10 mouse cellular contexts compared by ENCODE assay signal in genomic region chr15:93262818-93263217, GRCm38 (mm10). TPM values are rescaled to one million over a fixed set of nuclear protein-coding genes. Genes with fewer than 3 reads are reported as not detected.
DNase-seq lines count a peak whose midpoint lies in the region; ATAC-seq and TF ChIP-seq lines count a peak whose summit lies in the region.
"Had no signal": no experiment of that assay in that cellular context is flagged by ENCODE, and none has a peak within 500 bp of the region (broad histone marks: within the 10 kb centered on the region; RNA-seq: fewer than 3 reads in every experiment).

No protein-coding gene starts in this region.

- peaks cover 11% of the 10 kb centered on the region for H3K36me3 ChIP-seq in forebrain, embryonic 14.5 days (ENCODE audit: control insufficient read depth, insufficient read depth, low read length)
- no peaks in the 10 kb centered on the region for H3K36me3 ChIP-seq in forebrain, embryonic 16.5 days (ENCODE audit: control insufficient read depth, insufficient read depth)
- peaks cover 17 to 70% of the 10 kb centered on the region in 2 experiments for H3K36me3 ChIP-seq in CH12.LX (replicated peaks in 1 of 2; ENCODE audit: control insufficient read depth in 1 of 2, insufficient read depth in 1 of 2, low read length in 1 of 2)

- no peak; the same call in 1 of the 2 replicates for TF ChIP-seq RAD21 in CH12.LX (IDR thresholded peaks at IDR 0.05; ENCODE audit: low read depth, low read length)

- ATAC-seq in forebrain, embryonic 14.5 days = no peak
- ATAC-seq in forebrain, embryonic 16.5 days = no peak

- no peak overlapping the region for H3K4me2 ChIP-seq in forebrain, embryonic 14.5 days (ENCODE audit: low read length)
- no peak overlapping the region for H3K4me2 ChIP-seq in forebrain, embryonic 16.5 days (ENCODE audit: low read length)
- no peak overlapping the region for H3K4me2 ChIP-seq in CH12.LX (ENCODE audit: insufficient read depth, low read depth, poor library complexity, severe bottlenecking)

- dilution Hi-C loops in CH12.LX (cut with MboI; ENCODE audit: extremely low pct_ligation_motif_present, extremely low pct_unique_long_range_greater_than_20kb, low sequenced_read_pairs) = no loop called here

- H3K9me3 ChIP-seq in forebrain, embryonic 14.5 days (replicated peaks; ENCODE audit: control insufficient read depth, low read length) = no peaks in the 10 kb centered on the region
- no peaks in the 10 kb centered on the region for H3K9me3 ChIP-seq in forebrain, embryonic 16.5 days (ENCODE audit: control insufficient read depth, low read length)
- no peaks in the 10 kb centered on the region for H3K9me3 ChIP-seq in CH12.LX (replicated peaks; ENCODE audit: low read length)

- no peaks in the 10 kb centered on the region for H3K4me1 ChIP-seq in forebrain, embryonic 14.5 days (ENCODE audit: control insufficient read depth, insufficient read depth, low read length)
- H3K4me1 ChIP-seq in forebrain, embryonic 16.5 days (replicated peaks; ENCODE audit: control insufficient read depth, insufficient read depth, low read length) = 0 out of 2 replicates have a peak, but pooled peaks cover 3% of the 10 kb centered on the region
- peaks cover 0 to 1% of the 10 kb centered on the region in 2 experiments; a peak in 3 of 4 replicates for H3K4me1 ChIP-seq in CH12.LX (ENCODE audit: control insufficient read depth in 1 of 2, insufficient read depth in 2 of 2)
- H3K4me1 ChIP-seq in bone marrow, adult 2 months (ENCODE audit: control insufficient read depth, insufficient read depth, low read length) = peaks cover 2% of the 10 kb centered on the region

- peak in 1 of 2 experiments; percentile 16; a peak in 2 of 4 replicates for TF ChIP-seq CTCF in CH12.LX (conservative IDR thresholded peaks at IDR 0.05 in 1 of 2, IDR thresholded peaks at IDR 0.05 in 1 of 2; ENCODE audit: low read depth in 2 of 2, low read length in 2 of 2)
- peak; percentile 24; the same call in 1 of the 2 replicates for TF ChIP-seq CTCF in bone marrow, adult 2 months (IDR thresholded peaks at IDR 0.05; ENCODE audit: control insufficient read depth, insufficient read depth, low read length)

- no peak for TF ChIP-seq POLR2A in CH12.LX (IDR thresholded peaks at IDR 0.05; ENCODE audit: low read depth, low read length)
- no peak for TF ChIP-seq POLR2A in bone marrow, adult 2 months (IDR thresholded peaks at IDR 0.05; ENCODE audit: borderline replicate concordance, control insufficient read depth, low read depth, low read length)

- peak; percentile 7 for DNase-seq in forebrain, embryonic 14.5 days (ENCODE audit: low spot score)
- peak; percentile 24 for DNase-seq in kidney, postnatal 10 days
- DNase-seq in kidney, adult 9 months = no peak
- no peak for DNase-seq in CH12.LX (ENCODE audit: extremely low read depth)
- no peak for DNase-seq in spleen, postnatal 4 days (ENCODE audit: low spot score in 2 of 2)
- DNase-seq in c-Kit-positive CD71-positive TER-119-positive erythroid progenitor cells, embryonic 14.5 days (ENCODE audit: low spot score) = no peak
- DNase-seq: gastrocnemius, postnatal 25 days had no signal

- no peak overlapping the region for H3K4me3 ChIP-seq in forebrain, embryonic 14.5 days (ENCODE audit: low read depth, low read length)
- no peak overlapping the region for H3K4me3 ChIP-seq in forebrain, embryonic 16.5 days (replicated peaks; ENCODE audit: low read length)
- no peak overlapping the region for H3K4me3 ChIP-seq in CH12.LX (replicated peaks in 1 of 3; ENCODE audit: low read depth in 2 of 3, low read length in 2 of 3, poor library complexity in 1 of 3)
- H3K4me3 ChIP-seq in bone marrow, adult 2 months (replicated peaks; ENCODE audit: control insufficient read depth, low read depth, low read length) = no peak overlapping the region

- in situ Hi-C loops in CH12.LX (cut with MboI; ENCODE audit: low pct_ligation_motif_present, low pct_unique_long_range_greater_than_20kb, low sequenced_read_pairs) = loop anchor here (10.0 kb wide), 1 partner anchor 182 kb away; no protein-coding TSS in a partner anchor

- no peak overlapping the region for H3K9ac ChIP-seq in forebrain, embryonic 14.5 days (ENCODE audit: low read length)
- no peak overlapping the region for H3K9ac ChIP-seq in forebrain, embryonic 16.5 days (replicated peaks; ENCODE audit: low read depth, low read length)
- H3K9ac ChIP-seq in CH12.LX (ENCODE audit: insufficient read depth, low read depth) = no peak overlapping the region

- H3K27ac ChIP-seq in forebrain, embryonic 14.5 days (ENCODE audit: low read depth, low read length) = no peak overlapping the region
- no peak overlapping the region for H3K27ac ChIP-seq in forebrain, embryonic 16.5 days (ENCODE audit: low read length)
- no peak overlapping the region for H3K27ac ChIP-seq in CH12.LX (ENCODE audit: insufficient read depth, low read depth)
- H3K27ac ChIP-seq in bone marrow, adult 2 months (ENCODE audit: control insufficient read depth, insufficient read depth, low read depth, low read length, poor library complexity) = no peak overlapping the region
- H3K27ac ChIP-seq: macrophage had no signal

- H3K27me3 ChIP-seq in forebrain, embryonic 14.5 days (replicated peaks; ENCODE audit: control insufficient read depth, insufficient read depth, low read length) = no peaks in the 10 kb centered on the region
- H3K27me3 ChIP-seq in forebrain, embryonic 16.5 days (replicated peaks; ENCODE audit: control insufficient read depth, insufficient read depth, low read length) = no peaks in the 10 kb centered on the region
- no peaks in the 10 kb centered on the region for H3K27me3 ChIP-seq in CH12.LX (replicated peaks)

- WGBS in forebrain, embryonic 14.5 days = 56% methylated on average over 5 of the region's 5 CpGs
- WGBS in forebrain, embryonic 16.5 days = 64% methylated on average over 5 of the region's 5 CpGs
- WGBS in bone marrow, adult 2 months = 56% methylated on average over 5 of the region's 5 CpGs

- no peak for TF ChIP-seq EP300 in CH12.LX (IDR thresholded peaks at IDR 0.05; ENCODE audit: low read length)

- H3K79me2 ChIP-seq in CH12.LX (replicated peaks; ENCODE audit: control insufficient read depth, extremely low read depth, insufficient read depth, poor library complexity, severe bottlenecking) = no peaks in the 10 kb centered on the region; the same call in 1 of the 2 replicates

TF ChIP-seq in CH12.LX, 34 proteins besides CTCF, POLR2A, EP300 and RAD21:
- TF ChIP-seq MEF2A (IDR thresholded peaks at IDR 0.05; ENCODE audit: borderline replicate concordance, low read depth, low read length) = no peak
- peak; percentile 14; the same call in 1 of the 2 replicates for TF ChIP-seq SMC3 (IDR thresholded peaks at IDR 0.05; ENCODE audit: low read depth, low read length)

RNA-seq across cellular contexts. Expression of gene Gxylt1, which starts 12.2 kb away (rescaled TPM):
- 7.8 and 9.7 TPM in 2 replicates for polyA plus RNA-seq in forebrain, embryonic 14.5 days (2014; fragmentation: Nextera tagmentation; extraction: Ambion mirVana)
- 10.6 and 11.6 TPM in 2 replicates for polyA plus RNA-seq in forebrain, embryonic 16.5 days (2015; fragmentation: Nextera tagmentation; extraction: Ambion mirVana)
- total RNA-seq in CH12.LX (2012; rRNA removed) (7.5 TPM in 2 replicates), CH12.LX (2014; rRNA removed) (9.3 and 9.5 TPM in 2 replicates)
- 17.1 and 18.5 TPM in 2 replicates for polyA plus RNA-seq in CH12.LX (2012; ENCODE audit: insufficient read length, low read depth)
- 6.5 and 9.6 TPM in 2 replicates for polyA plus RNA-seq in bone marrow, adult 2 months (2011; ENCODE audit: insufficient read depth, insufficient read length, low replicate concordance, missing spikeins)

Comparison
In these comparisons a context has a peak if more than half of its experiments do, and no peak if none do; other contexts are left out.
1. DNase-seq: peak in forebrain, embryonic 14.5 days (single experiment) and kidney, postnatal 10 days (single experiment); none in kidney, adult 9 months (single experiment), CH12.LX (single experiment), spleen, postnatal 4 days (0 of 2) and c-Kit-positive CD71-positive TER-119-positive erythroid progenitor cells, embryonic 14.5 days (single experiment).